ENCODE assay signal across 12 mouse cellular contexts in genomic region chr8:88599491-88599890, GRCm38 (mm10).
"Had no signal": no experiment of that assay in that cellular context is flagged by ENCODE, and none has a peak within 500 bp of the region (broad histone marks: within the 10 kb centered on the region; RNA-seq: fewer than 3 reads in every experiment).

No protein-coding gene starts in this region.

- H3K9ac ChIP-seq: liver, embryonic 15.5 days; midbrain, embryonic 13.5 days; stomach, embryonic 15.5 days had no signal

- H3K4me3 ChIP-seq: layer of hippocampus, adult 2 months; liver, embryonic 15.5 days; midbrain, embryonic 13.5 days; stomach, embryonic 15.5 days had no signal

- DNase-seq: kidney, postnatal 10 days; lung, adult 2 months; lung, postnatal 36 days; right cerebral cortex, postnatal 4 days; spleen, adult 18-20 months; thymus, postnatal 36 days had no signal

- ATAC-seq: lung, postnatal 0 days; midbrain, embryonic 13.5 days had no signal

- H3K27me3 ChIP-seq: liver, embryonic 15.5 days; midbrain, embryonic 13.5 days; stomach, embryonic 15.5 days had no signal

- H3K4me1 ChIP-seq: liver, embryonic 15.5 days had no signal

- H3K27ac ChIP-seq: layer of hippocampus, adult 2 months; liver, embryonic 15.5 days; midbrain, embryonic 13.5 days; stomach, embryonic 15.5 days had no signal

- H3K36me3 ChIP-seq: liver, embryonic 15.5 days; midbrain, embryonic 13.5 days; stomach, embryonic 15.5 days had no signal

- H3K4me2 ChIP-seq: liver, embryonic 11.5 days; liver, embryonic 15.5 days; midbrain, embryonic 13.5 days; stomach, embryonic 15.5 days had no signal

- H3K9me3 ChIP-seq: liver, embryonic 15.5 days; midbrain, embryonic 13.5 days; stomach, embryonic 15.5 days had no signal
